Mouse (Mus musculus) liver, embryonic 14.5 days (tissue): ENCODE data around the gene Entpd2.

Experiments
- CTCF ChIP-seq: IDR thresholded peaks from 2 replicates; pipeline ENCODE4 v1.5.1; 2016; ENCODE audit warnings: antibody characterized with exemption, low read depth, control low read depth
- EP300 ChIP-seq: IDR thresholded peaks from 2 replicates; pipeline ENCODE4 v1.6.1; 2016; ENCODE audit warnings: antibody characterized with exemption, low read depth

GRCm38 (mm10) chr2:25423626-25424025 lies 28.0 kb downstream of the Entpd2 start:
- no peak for TF ChIP-seq CTCF
- no peak for TF ChIP-seq EP300
